Mouse (Mus musculus) ZHBTc4 (cell line): ENCODE data around the gene Cited2.

Experiments used
- DNase-seq: peaks from one replicate; pipeline ENCODE4 v3.0.0-alpha.2; 2011; ENCODE audit warnings: low read depth, low spot score

Gene Cited2

DNA sequence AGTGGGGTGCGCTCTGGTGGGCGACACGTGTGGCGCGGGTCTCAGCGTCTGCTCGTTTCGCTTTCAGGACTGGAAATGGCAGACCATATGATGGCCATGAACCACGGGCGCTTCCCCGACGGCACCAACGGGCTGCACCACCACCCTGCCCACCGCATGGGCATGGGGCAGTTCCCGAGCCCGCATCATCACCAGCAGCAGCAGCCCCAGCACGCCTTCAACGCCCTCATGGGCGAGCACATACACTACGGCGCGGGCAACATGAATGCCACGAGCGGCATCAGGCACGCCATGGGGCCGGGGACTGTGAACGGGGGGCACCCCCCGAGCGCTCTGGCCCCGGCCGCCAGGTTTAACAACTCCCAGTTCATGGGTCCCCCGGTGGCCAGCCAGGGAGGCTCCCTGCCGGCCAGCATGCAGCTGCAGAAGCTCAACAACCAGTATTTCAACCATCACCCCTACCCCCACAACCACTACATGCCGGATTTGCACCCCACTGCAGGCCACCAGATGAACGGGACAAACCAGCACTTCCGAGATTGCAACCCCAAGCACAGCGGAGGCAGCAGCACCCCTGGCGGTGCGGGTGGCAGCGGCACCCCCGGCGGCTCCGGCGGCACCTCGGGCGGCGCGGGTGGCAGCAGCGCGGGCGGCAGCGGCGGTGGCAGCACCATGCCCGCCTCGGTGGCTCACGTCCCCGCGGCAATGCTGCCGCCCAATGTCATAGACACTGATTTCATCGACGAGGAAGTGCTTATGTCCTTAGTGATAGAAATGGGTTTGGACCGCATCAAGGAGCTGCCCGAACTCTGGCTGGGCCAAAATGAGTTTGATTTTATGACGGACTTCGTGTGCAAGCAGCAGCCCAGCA lies 1.1 kb downstream of the Cited2 start:
- peak; percentile 62 for DNase-seq

DNA sequence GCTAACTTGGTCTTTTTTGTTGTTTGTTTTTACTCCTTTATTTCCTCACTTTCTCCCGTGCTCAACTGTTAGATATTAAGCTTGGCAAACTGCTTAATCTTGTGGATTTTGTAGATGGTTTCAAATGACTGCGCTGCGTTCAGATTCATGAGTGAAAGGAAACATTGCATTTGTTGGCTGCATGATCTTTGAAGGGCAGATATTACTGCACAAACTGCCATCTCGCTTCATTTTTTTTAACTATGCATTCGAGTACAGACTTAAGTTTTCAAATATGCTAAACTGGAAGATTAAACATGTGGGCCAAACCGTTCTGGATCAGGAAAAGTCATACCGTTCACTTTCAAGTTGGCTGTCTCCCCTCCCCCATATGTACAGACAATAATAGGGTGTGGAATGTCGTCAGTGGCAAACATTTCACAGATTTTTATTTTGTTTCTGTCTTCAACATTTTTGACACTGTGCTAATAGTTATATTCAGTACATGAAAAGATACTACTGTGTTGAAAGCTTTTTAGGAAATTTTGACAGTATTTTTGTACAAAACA lies 2.1 kb downstream of the Cited2 start:
- DNase-seq: no peak

DNA sequence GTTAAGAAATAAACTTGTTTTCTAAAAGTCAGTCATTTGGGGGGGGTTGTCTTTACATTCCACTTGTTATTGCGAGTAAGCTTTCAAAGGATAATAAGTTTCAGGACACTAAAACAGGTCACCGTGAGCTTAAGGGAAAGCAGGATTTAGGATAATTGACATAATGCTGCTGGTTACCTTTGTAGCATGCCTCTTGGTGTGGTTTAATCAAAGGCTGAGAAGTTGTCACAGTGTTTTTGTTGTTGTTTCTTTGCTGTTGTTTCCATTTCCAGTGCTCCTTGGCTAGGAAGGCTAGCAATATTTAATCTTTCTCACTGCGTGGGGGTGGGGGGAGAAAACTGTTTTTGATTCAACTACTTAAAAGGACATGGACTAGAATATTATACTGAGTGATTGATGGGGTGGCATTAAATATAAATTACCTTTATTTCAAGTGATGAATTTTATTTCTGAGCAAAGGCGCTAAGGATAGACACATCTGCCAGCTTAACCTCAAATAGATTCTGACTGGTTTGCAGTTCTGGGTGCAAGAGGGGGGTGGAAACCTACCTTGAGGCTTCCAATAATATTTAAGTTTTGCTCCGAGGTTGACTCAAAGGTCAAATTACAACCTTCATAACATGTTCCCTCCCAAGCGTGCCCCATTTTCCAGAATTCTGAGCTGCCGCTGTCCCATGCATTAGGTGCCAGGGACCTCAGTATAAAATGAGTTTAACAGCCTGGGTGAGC lies 2.8 kb downstream of the Cited2 start:
- DNase-seq: no peak

GRCm38 (mm10) chr10:17726373-17726720 lies 3.3 kb downstream of the Cited2 start:
- DNase-seq: peak; percentile 16

GRCm38 (mm10) chr10:17727161-17727925 lies 4.3 kb downstream of the Cited2 start:
- no peak for DNase-seq

GRCm38 (mm10) chr10:17727926-17728279 lies 4.9 kb downstream of the Cited2 start:
- peak; percentile 49 for DNase-seq

DNA sequence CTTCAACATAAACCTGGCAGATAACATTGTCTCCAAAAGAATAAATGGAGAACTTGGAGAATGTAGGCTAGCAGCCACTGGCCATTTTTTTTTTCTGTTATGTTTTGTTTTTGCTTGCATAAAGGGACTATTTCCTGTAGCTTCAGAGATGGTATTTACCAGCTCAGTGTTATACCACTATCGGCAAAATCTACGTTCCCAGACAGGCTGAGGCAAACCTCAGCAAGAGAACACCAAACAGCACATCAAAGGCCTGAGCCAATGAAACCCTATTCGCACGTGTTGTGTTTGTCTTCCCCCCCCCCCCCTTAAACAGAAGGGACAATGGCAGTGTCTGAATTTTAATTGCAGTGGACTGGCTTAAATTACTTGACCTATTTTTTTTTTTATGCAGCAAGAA lies 5.7 kb downstream of the Cited2 start:
- DNase-seq: no peak

DNA sequence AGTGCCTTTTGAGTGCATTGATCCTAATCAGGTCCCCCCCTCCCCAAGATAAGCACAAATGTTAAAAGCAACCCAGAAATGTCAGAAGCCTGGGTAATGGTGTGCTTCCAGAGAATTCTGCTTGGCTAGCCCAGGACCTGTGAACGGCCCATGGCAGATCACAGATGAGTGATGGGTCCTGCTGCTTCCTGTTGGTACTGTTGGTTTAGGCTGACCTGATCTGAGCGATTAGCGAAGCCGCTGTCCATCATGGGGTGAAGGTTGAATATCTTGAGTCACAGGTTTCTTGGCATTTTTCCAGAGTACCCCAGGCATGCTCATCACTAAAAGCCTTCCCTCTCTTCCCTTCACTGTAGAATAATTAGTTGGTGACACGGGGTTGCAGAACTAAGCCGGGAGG lies 6.5 kb downstream of the Cited2 start:
- no peak for DNase-seq

DNA sequence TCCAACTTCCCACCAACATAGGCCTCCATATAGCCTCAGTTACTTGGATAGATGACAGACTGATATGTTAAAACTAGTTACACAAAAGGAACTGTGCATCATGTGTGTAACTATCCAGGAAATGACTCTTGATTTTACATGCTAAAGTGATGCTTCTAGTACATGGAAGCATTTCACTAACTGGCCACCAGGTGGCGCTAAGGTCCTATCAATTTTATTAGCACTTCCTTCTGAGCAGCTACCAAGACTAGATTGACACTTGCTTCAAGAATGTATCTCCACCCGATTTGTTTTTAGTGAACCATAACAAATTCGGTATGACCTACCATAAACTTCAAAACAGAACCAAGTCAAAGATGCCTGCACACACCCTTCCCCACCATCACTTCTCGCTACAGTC lies 10.0 kb downstream of the Cited2 start:
- peak; percentile 82 for DNase-seq

GRCm38 (mm10) chr10:17742581-17742980 lies 19.6 kb downstream of the Cited2 start:
- DNase-seq: no peak

- no peak for DNase-seq
Measured at GRCm38 (mm10) chr10:17752478-17752877, 29.5 kb downstream of the Cited2 start.

GRCm38 (mm10) chr10:17759772-17760171 lies 36.8 kb downstream of the Cited2 start:
- no peak for DNase-seq

GRCm38 (mm10) chr10:17760750-17761613 lies 38.0 kb downstream of the Cited2 start:
- peak; percentile 54 for DNase-seq

- no peak for DNase-seq
Measured at GRCm38 (mm10) chr10:17761652-17762051, 38.6 kb downstream of the Cited2 start.

DNA sequence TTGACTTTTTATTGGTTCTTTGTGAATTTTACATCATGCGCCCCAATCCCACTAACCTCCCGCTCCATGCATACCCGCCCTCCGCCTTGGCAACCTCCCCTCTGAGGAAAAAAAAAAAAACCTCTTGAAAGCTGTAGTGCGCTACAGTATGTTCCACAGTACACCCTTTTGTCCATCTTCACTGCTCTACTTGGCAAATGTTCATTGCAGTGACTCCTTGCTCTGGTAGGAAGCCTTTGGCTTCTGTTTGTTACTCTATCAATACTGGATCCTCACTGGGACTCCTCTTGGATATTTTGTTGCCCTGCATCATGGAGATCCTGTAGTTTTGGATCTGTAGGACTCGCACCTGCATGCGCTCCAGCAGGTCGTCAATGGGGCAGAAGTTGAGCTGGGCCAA lies 39.9 kb downstream of the Cited2 start:
- no peak for DNase-seq

DNA sequence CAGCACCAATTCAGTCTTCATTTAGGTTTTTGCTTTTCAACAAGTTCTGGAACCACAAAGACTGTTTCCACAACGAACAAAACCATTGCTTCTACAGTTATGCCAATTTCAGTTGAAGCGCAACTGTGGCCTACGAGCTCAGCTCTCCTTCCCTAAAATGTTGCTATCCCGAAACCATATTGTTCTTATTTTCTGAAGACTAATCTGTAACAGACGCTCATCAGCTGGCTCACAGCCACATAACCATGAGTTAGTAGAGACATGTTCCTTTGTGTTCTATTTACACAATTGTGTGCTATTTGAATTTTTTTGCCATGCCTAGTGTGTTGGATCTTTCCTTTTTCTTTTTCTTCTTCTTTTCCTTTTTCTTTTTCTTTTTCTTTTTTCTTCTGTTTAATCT lies 46.8 kb downstream of the Cited2 start:
- DNase-seq: no peak

DNA sequence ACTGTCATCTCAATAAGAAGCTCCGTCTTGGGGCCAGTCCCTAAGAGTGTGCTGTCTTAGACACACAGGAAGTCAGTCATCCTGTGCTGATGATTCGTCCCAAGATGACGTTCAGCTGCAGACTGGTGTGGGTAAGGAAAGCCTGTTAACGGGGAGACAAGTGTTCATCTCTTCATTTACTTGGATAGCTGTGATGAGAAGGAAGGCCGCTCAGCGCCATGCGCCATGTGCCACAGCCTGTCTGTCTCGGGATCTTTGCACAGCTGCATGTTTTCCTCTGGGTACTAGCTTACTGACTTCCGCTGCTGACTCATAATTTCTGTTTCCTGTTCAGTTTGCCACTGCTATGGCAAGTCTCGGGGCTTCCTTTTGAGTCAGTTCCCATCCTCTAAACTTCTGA lies 49.3 kb downstream of the Cited2 start:
- peak; percentile 17 for DNase-seq

GRCm38 (mm10) chr10:17774366-17774765 lies 51.3 kb downstream of the Cited2 start:
- no peak for DNase-seq

DNA sequence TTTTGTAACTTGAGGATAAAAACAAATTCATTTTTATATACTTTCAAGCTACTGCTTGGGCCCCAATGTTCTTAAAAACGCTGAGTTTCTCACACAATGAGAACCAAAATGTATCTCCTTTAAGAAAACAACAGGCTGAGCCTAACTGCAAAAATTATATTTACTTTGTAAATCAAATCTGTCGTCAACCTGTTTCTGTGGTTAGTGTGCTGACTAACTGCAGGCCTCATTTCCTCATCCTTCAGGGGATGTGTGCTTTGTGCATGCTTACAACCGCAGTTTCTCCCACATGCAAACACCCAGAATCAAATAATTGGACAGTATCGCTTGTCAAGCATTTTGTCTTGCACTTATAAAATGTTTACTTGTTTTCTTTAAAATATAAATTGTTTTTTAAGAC lies 52.1 kb downstream of the Cited2 start:
- no peak for DNase-seq
